Mouse (Mus musculus) ES-Bruce4 (cell line): ENCODE measurements around the gene Fthl17f. TPM values are rescaled to one million over a fixed set of nuclear protein-coding genes. Genes with fewer than 3 reads are reported as not detected.
A peak's percentile ranks its signal among the peaks of the same experiment; 100 is the strongest.
"Not testable (repeated sequence)": the region's sequence is repeated elsewhere in the genome, so short reads cannot be mapped to it uniquely, and the experiment has no call there.

Source experiments
- H3K27ac ChIP-seq: 2 replicates; pipeline ENCODE4 v1.5.1; 2012; ENCODE audit warnings: low read length, inconsistent platforms; ENCODE audit not compliant: insufficient read depth
- H3K27me3 ChIP-seq: 2 replicates; pipeline ENCODE4 v1.6.1; 2012; ENCODE audit warnings: mild to moderate bottlenecking, low read length, inconsistent platforms; ENCODE audit not compliant: control insufficient read depth, poor library complexity, insufficient read depth, severe bottlenecking
- H3K36me3 ChIP-seq: 2 replicates; pipeline ENCODE4 v1.6.1; 2012; ENCODE audit warnings: inconsistent platforms, mild to moderate bottlenecking, low read length, moderate library complexity; ENCODE audit not compliant: control insufficient read depth, poor library complexity, insufficient read depth, severe bottlenecking
- H3K4me1 ChIP-seq: one replicate; pipeline ENCODE4 v1.8.1; 2011; ENCODE audit warnings: low read length; ENCODE audit not compliant: control insufficient read depth, insufficient read depth
- H3K4me3 ChIP-seq: 2 replicates; pipeline ENCODE4 v1.5.1; 2011; ENCODE audit warnings: low read depth, mild to moderate bottlenecking, low read length
- H3K9ac ChIP-seq: 2 replicates; pipeline ENCODE4 v1.6.1; 2012; ENCODE audit warnings: low read depth, mild to moderate bottlenecking, inconsistent platforms; ENCODE audit not compliant: poor library complexity, severe bottlenecking
- H3K9me3 ChIP-seq: replicated peaks from 2 replicates; pipeline ENCODE4 v1.6.1; 2012; ENCODE audit warnings: mild to moderate bottlenecking, low read length, inconsistent platforms; ENCODE audit not compliant: control insufficient read depth, poor library complexity, insufficient read depth, severe bottlenecking
- CTCF ChIP-seq: IDR thresholded peaks from one replicate; pipeline ENCODE4 v1.8.1; 2011; ENCODE audit warnings: low read depth, low read length
- EP300 ChIP-seq: IDR thresholded peaks from 2 replicates; pipeline ENCODE4 v1.6.1; 2011; ENCODE audit warnings: low read depth, low read length; ENCODE audit not compliant: insufficient read depth
- POLR2A ChIP-seq: IDR thresholded peaks from one replicate; pipeline ENCODE4 v1.8.1; 2011; ENCODE audit warnings: low read length; ENCODE audit not compliant: insufficient read depth
- polyA plus RNA-seq: library from polyadenylated mRNA; stranded (reverse); fragments of >200 nt; gene quantifications from 2 replicates; pipeline ENCODE4 v1.2.4, GENCODE M21; 2011; ENCODE audit warnings: low read depth; ENCODE audit not compliant: missing spikeins, insufficient read depth, insufficient read length

The Fthl17f gene
- polyA plus RNA-seq, 1 experiment = 1.6 TPM

- H3K9ac ChIP-seq, H3K27ac ChIP-seq, H3K9me3 ChIP-seq, H3K4me1 ChIP-seq, H3K4me3 ChIP-seq, H3K36me3 ChIP-seq, H3K27me3 ChIP-seq: not testable (repeated sequence)
- peak; percentile 24 for TF ChIP-seq CTCF
These were observed 14.9 kb downstream of the Fthl17f start for GRCm38 (mm10) chrX:9077699-9078098.

- not testable (repeated sequence) for H3K4me1 ChIP-seq, H3K9ac ChIP-seq, H3K36me3 ChIP-seq
These were observed 32.3 kb downstream of the Fthl17f start for GRCm38 (mm10) chrX:9095066-9095465.

GRCm38 (mm10) chrX:9104262-9104661 is 41.4 kb downstream of the Fthl17f start, which contains the start of gene 4930402K13Rik:
TSS of gene 4930402K13Rik (plus strand) at chrX:9104562.
- Histone ChIP-seq H3K36me3 (no peaks in the 10 kb centered on the region), H3K9me3 (no peaks in the 10 kb centered on the region), H3K4me1 (no peaks in the 10 kb centered on the region), H3K4me3 (no peak within 1 kb of the TSS), H3K9ac (no peak within 1 kb of the TSS), H3K27me3 (no peaks in the 10 kb centered on the region), H3K27ac (no peak within 1 kb of the TSS)
- TF ChIP-seq EP300 = no peak
- TF ChIP-seq CTCF = no peak
- TF ChIP-seq POLR2A = no peak

More at GRCm38 (mm10) chrX:9095066-9095465, 32.3 kb downstream of the Fthl17f start:
- H3K9me3 ChIP-seq, H3K4me3 ChIP-seq, H3K27me3 ChIP-seq, H3K27ac ChIP-seq: not testable (repeated sequence)

GRCm38 (mm10) chrX:9110381-9110780 is 47.6 kb downstream of the Fthl17f start:
- no peaks in the 10 kb centered on the region for H3K9me3 ChIP-seq
- no peak overlapping the region for H3K4me3 ChIP-seq
- H3K4me1 ChIP-seq = no peaks in the 10 kb centered on the region
- H3K36me3 ChIP-seq = no peaks in the 10 kb centered on the region
- no peaks in the 10 kb centered on the region for H3K27me3 ChIP-seq
- no peak overlapping the region for H3K27ac ChIP-seq
- no peak for TF ChIP-seq POLR2A
- no peak for TF ChIP-seq EP300
- TF ChIP-seq CTCF = no peak
- no peak overlapping the region for H3K9ac ChIP-seq

Other genes with a start within 250 kb of the Fthl17f start
- not detected in 2 replicates for gene Gm6592, start 219.0 kb upstream of the Fthl17f start, polyA plus RNA-seq
- not detected in 2 replicates for gene Gm5751, start 188.8 kb upstream of the Fthl17f start, polyA plus RNA-seq
- 0.52 and 0.61 TPM in 2 replicates for gene B630019K06Rik, start 170.6 kb upstream of the Fthl17f start, polyA plus RNA-seq
- gene Fthl17b, start 100.0 kb upstream of the Fthl17f start, polyA plus RNA-seq = not detected in 2 replicates
- 1.6 and 2.9 TPM in 2 replicates for gene Fthl17c, start 86.5 kb upstream of the Fthl17f start, polyA plus RNA-seq
- gene Fthl17d, start 76.3 kb upstream of the Fthl17f start, polyA plus RNA-seq = not detected in 2 replicates
- gene Fthl17e, start 29.5 kb upstream of the Fthl17f start, polyA plus RNA-seq = not detected in 2 replicates
- not detected in 2 replicates for gene 4930402K13Rik, start 41.5 kb downstream of the Fthl17f start, polyA plus RNA-seq
- gene Lancl3, start 136.9 kb downstream of the Fthl17f start, polyA plus RNA-seq = 0.49 and 0.61 TPM in 2 replicates
- gene Gm14862, start 193.9 kb downstream of the Fthl17f start, polyA plus RNA-seq = not detected in 2 replicates
- 7.0 and 7.4 TPM in 2 replicates for gene Xk, start 209.7 kb downstream of the Fthl17f start, polyA plus RNA-seq
- gene H2al1m, start 220.7 kb downstream of the Fthl17f start, polyA plus RNA-seq = not detected in 2 replicates